Mouse (Mus musculus): ENCODE measurements at regions not wholly inside any gene's neighbourhood (a gene's known extent, or its start where the extent isn't known, plus 50 kb on each side); places are given as distances from the start of the nearest gene placed in this dataset.

DNA sequence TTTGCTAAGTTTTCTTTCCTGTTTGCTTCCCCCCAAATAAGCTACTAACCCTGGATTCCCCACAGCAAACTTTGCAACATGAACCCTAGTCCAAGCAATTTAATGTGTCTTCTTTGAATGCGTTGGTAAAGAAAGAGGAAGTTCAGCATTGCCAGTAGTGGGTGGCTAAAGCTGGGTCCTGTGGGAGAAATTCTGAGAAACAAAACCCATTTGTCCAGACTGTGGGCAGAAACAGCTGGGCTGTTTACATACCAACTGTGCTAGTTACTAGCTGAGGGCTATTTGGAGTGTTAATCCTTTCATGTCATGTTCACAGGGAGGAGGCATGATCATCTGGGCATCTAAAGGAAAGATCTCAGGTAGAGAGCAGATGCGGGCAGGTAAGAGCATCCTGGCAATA lies 51.8 kb upstream of the 1190002N15Rik start:
- in situ Hi-C loops (cut with MboI, MseI): loop anchor here in 1 of 2 experiments (10.0 kb wide), 1 partner anchor 615 kb away; no protein-coding TSS in a partner anchor

DNA sequence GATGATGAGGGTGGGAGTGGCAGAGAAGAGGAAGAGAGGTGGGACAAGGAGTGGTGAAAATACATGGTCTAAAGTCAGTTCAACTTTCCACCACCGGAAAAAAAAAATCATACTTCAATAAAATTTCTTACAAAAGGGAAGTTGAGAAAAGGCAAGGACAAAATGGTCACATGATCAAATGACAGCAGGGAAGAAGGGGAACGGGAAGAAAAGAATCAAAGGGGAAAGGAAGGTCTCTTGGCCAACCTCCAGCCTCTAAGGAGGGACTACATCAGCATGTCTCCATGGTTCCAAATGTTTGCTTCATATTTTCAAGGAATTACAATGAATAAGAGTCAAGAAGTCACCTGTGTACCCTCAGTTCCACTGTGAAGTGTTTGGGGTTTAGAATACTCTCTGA lies 64.7 kb upstream of the Slc9a9 start:
- in situ Hi-C loops (cut with MboI, MseI): loop anchor here in 1 of 2 experiments (5.0 kb wide), 1 partner anchor 73 kb away; no protein-coding TSS in a partner anchor

DNA sequence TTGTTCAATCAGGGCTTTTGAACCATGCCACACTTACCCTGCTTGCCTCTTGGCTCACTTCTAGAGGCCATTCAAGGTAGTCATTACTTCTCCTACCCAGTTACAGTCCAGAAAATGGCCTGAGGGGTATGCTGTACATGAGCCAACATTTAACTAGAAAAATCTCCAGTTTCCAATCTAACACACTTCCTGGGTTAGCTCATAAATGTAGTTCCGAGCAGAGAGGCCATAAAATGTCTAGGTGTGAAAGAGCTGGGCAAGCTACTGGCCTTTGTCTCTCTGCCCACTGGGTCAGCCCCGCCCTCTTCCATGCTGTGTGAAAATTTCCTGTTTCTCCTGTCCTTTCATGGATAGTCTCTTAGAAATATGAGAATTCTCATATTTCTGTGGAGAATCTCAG lies 63.3 kb upstream of the Slc9a9 start:
- in situ Hi-C loops (cut with MboI, MseI): loop anchor here in 1 of 2 experiments (5.0 kb wide), 1 partner anchor 74 kb away; no protein-coding TSS in a partner anchor

DNA sequence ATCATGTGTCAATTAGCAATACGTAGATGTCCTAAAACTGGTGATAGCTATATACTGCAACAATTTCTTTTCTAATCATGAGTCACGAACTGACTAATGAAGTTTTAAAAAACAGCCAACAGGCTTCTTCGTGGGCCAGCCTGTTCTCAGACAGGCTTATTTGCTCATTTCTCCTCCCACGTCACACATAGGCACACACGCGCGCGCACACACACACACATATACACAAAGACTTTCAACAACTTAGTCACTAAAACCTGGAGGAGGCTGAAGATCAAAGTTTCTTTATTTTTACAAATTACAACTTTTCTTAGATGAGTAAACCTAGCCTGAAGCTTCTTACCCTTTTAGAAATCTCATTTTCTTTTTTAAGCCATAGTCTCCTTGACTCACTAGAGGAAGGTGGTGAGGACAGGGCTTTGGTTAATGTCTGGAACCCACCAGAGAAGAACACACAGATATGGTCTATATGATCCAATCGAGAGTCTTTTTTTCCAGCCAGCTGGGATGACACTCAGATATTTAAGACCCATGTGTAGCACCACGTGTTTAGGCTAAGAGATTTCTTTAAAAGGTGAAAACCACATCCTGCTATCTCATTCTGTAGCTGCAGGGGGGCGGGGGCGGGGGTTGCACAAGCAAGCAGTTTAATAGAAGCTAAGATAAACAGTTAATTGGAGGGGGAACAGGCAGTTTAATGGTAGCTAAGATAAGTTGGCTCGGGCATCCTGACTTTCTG lies 62.5 kb upstream of the Slc9a9 start:
- in situ Hi-C loops (cut with MboI, MseI): loop anchor here in 1 of 2 experiments (5.0 kb wide), 1 partner anchor 75 kb away; no protein-coding TSS in a partner anchor

DNA sequence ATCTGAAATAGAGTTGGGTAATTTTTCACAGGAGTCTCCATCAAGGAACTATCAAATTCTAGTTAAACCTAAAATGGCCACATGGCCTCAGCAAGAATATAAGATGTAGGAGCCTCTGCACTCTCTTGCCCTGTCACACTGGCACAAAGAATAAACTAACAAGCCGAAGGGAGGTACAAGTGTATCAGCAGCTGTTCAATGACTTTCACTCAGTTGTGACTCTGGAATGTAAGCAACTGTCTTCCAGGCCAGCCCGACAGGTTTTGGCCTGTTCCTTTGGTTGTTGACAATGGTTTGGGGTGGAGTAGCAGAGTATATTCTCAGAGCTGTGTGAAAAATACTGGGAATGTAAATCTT lies 62.0 kb upstream of the Slc9a9 start:
- in situ Hi-C loops (cut with MboI, MseI): loop anchor here in 1 of 2 experiments (5.0 kb wide), 1 partner anchor 75 kb away; no protein-coding TSS in a partner anchor

DNA sequence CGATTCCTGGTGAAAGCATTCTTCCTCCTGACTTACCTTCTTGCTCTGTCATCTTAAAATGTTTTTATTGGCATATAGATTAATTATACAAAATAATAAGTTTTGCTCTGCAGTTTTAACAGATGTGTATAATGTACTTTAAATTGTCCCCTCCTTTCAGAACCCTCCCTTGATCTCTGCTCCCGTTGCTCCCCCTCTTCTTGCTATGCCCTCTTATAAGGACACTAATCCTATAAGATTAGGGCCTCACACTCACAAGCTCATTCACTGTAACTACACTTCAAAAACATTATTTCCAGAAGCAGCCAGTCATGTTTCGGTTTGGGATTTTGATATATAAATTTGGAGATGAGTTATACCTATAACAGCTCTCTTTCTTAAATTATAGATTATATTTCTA lies 59.6 kb upstream of the Slc9a9 start:
- in situ Hi-C loops (cut with MboI, MseI): loop anchor here in 1 of 2 experiments (5.0 kb wide), 1 partner anchor 57 kb away; the partner anchor contains the start of gene Slc9a9

DNA sequence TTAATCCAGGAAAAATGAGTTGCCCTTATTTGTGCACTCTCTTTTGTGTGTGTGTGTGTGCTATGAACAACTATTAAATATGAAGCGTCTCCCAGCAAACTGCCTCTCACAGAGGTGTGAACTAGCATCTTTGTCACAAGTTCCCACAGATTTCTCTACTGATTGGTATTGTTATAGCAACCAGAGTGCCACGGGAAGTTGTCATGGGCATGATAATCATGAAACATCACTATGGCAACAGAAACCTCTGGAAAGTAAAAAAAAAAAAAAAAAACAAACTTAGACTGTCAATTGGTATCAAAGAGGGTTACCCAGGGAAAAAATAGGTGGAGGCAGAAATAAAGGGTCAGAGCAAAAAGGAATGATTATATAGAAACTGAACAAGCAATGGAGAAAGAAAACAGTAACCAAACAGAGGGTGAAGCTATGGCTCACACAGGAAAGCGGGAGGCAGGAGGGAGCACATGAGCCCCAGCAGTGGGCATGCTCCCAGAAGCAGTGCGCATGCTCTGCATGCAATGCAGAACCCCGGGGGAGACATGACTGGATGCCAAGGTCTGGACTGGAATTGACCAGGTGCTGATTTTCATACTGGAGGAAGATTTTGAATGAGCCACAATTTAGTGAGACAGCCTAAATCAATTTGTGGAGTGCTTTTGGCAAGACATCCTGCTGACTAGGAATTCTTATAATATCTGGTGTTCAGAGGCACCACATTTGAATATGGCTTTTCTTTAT lies 58.9 kb upstream of the Slc9a9 start:
- in situ Hi-C loops (cut with MboI, MseI): loop anchor here in 1 of 2 experiments (5.0 kb wide), 1 partner anchor 57 kb away; the partner anchor contains the start of gene Slc9a9

DNA sequence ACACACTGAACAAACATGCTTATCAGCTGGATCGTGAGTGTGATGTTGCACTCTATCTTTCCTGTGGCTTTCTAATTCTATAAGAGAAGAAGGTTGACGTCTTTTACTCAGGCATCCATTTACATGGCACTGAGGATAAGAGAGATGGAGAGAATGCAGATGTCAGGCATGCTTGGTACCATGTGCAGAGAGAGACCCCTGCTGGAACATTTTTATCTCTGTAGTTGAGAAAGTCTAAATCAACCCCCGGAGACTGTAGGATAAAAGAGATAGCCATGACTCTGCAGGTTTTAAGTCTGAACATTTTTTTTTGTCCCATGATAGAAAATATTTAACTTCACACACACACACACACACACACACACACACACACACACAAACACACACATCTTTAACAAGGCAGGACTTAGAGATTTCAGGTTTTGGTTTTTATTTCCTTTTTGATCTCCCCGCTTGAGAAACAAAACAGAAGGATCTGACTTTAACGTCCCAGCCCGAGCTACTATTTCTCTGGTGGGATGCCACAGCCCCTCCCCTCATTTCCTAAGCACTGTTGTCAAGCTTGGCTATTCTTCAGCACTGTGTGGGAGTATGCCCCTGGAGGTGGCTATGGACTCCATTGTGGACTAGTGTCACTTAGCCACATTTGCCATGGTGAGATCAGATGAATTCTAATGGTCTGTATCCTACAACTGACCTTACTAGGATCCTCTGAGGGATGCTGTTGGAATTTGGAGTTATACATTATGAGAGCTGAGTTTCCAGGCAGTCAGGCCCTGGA lies 55.6 kb upstream of the Slc9a9 start:
- in situ Hi-C loops (cut with MboI, MseI): loop anchor here in 1 of 2 experiments (5.0 kb wide), 1 partner anchor 53 kb away; the partner anchor contains the start of gene Slc9a9

DNA sequence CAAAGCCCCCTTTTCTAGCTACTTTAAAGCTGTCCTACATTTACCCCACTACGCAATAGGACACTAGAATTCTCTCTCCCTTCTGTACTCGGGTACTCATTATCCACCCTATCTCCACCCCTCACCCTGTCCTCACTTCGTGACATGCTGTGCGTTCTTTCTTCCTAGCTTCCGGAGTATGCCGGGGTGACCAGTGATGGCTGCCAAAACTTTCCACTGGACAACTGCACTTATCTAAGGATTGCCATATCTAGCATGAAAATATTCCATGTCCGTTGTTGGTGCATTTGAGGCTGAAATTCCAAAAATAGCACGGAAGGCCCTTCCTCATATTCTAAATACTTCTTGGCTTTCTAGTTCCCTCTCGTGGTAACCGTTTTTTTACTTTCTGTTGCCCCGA lies 54.5 kb upstream of the Slc9a9 start:
- in situ Hi-C loops (cut with MboI, MseI): no loop called here

DNA sequence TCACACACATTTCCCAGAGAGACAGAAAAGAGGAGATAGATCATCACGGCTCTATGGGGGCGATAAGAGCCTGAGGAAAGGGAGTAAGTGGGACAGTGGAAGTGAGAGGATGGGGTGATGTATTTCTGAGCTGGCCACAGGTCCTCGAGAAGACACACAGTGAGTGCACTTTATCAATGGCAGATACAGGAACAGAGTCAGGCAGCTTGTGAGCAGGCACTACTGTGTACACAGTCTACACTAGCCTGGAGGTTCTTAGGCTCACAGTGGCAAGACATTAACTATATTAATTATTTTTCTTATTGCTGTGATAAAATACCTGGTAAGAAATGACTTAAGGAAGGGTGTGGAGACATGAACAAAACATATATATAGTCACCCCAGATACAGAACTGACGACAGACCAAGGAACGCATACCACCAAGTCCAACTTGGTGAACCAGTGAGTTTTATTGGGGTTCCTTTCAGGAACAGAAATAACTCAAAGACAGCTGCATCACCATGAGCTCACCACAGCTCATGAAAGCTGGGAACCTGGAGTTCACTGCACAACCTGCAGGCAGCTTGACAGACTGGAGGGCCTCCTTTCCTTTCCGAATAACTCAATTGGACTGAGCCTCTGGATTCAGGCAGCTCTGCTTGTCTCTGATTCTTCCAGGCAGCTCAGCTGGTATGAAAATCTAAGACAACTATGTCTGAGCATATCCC lies 51.5 kb upstream of the Slc9a9 start:
- in situ Hi-C loops (cut with MboI, MseI): no loop called here

All from T-helper 17 cell (primary cell).